Mouse (Mus musculus) olfactory bulb, adult 2 months (tissue): Measurements from ENCODE around the gene Mthfd2. TPM values are rescaled to one million over a fixed set of nuclear protein-coding genes. Genes with fewer than 3 reads are reported as not detected.
A peak's percentile ranks its signal among the peaks of the same experiment; 100 is the strongest.

ENCODE experiments used
- H3K27ac ChIP-seq: fragments of 200-500 bp; 2 replicates; pipeline ENCODE4 v1.5.1; 2012; ENCODE audit warnings: low read depth, low read length; ENCODE audit not compliant: insufficient read depth
- H3K4me1 ChIP-seq: fragments of 200-500 bp; 2 replicates; pipeline ENCODE4 v1.6.1; 2012; ENCODE audit warnings: low read length; ENCODE audit not compliant: control insufficient read depth, insufficient read depth
- H3K4me3 ChIP-seq: fragments of 200-500 bp; 2 replicates; pipeline ENCODE4 v1.5.1; 2012; ENCODE audit warnings: mild to moderate bottlenecking, low read depth, low read length, moderate library complexity; ENCODE audit not compliant: insufficient read depth
- CTCF ChIP-seq: fragments of 200-500 bp; IDR thresholded peaks from 2 replicates; pipeline ENCODE4 v1.5.1; 2012; ENCODE audit warnings: low read depth, mild to moderate bottlenecking, low read length, moderate library complexity; ENCODE audit not compliant: insufficient read depth
- POLR2A ChIP-seq: fragments of 200-500 bp; IDR thresholded peaks from 2 replicates; pipeline ENCODE4 v1.6.1; 2012; ENCODE audit warnings: mild to moderate bottlenecking, low read depth, low read length, moderate library complexity; ENCODE audit not compliant: insufficient read depth
- WGBS: fragments of 180-500 bp; shearing (Covaris S2); methylation state at CpG from one replicate; pipeline ENCODE4 v1.1.7; 2018; 5-methylcytosine and 5-hydroxymethylcytosine counted together
- polyA plus RNA-seq: library from polyadenylated mRNA; stranded (reverse); fragments of >200 nt; gene quantifications from 2 replicates; pipeline ENCODE4 v1.2.4, GENCODE M21; 2012; ENCODE audit warnings: low replicate concordance; ENCODE audit not compliant: missing spikeins, insufficient read depth, insufficient read length

The Mthfd2 gene
- polyA plus RNA-seq, 1 experiment, result not detected

DNA sequence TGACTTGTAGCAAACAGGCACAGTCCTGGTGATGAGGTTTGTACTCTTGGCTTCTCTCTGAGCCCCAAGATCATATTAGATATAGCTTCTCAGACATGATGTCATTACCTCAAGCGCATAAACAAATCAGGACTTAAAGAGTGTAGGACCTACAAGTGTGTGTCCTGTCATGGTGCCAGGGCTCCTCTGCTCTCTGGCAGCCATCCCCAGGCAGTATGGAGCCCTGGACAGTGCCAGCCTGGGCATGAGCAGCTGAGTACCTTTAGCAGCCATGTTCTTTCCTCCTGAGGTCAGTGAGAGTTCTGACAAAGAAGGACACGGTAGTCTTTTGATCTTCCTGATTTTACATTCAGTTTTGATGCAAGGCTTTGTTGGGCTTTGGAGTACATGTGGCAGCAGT is 17.2 kb upstream of the Mthfd2 start:
- Histone ChIP-seq H3K4me1 (no peaks in the 10 kb centered on the region), H3K27ac (no peak overlapping the region), H3K4me3 (no peak overlapping the region)
- TF ChIP-seq POLR2A (no peak), CTCF (no peak)
- 79% methylated on average over 2 of the region's 2 CpGs for WGBS

DNA sequence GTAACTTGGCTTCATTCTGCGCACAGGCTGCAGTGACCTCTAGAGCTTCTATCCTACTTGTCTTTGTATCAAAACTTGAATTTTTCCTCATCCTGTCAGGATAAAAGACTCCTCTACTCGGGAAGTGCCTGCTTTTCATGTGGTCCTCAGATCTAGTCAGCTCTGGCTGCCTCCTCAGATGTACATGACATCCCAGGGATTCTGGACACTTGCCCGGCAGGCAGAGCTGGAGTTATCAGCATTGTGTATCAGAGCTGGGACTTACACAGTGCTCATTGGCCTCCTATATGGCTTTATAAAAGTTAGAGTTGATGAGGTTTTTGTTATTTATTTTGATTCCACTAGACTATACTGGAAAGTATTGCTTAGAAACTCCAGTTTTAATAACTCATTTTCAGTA is 15.7 kb upstream of the Mthfd2 start:
- TF ChIP-seq POLR2A (no peak), CTCF (no peak)
- Histone ChIP-seq H3K4me3 (no peak overlapping the region), H3K4me1 (no peaks in the 10 kb centered on the region), H3K27ac (no peak overlapping the region)
- WGBS, result 65% methylated on average over 3 of the region's 3 CpGs

DNA sequence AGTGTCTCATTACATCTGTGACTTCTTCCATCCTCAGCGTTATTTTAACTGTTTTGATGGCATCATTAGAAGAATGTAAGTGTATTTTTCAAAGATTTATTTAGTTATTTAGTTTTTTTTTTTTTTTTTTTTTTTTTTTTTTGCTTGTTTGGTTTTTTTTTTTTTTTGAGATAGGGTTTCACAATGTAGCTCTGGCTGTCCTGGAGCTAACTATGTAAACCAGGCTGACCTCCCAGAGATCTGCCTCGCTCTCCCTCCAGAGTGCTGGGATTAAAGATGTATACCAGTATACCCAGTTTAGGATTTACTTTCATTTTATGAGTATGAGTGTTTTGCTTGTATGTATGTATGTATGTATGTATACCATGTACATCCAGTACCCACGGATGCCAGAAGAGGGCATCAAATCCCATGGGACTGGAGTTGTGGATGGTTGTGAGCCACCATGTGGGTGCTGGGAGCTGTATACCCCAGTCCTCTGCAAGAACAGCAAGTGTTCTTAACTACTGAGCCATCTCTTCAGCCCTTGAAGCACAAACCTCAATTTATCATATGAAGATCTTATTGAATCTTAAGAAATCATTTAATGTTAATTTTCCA is 2.0 kb upstream of the Mthfd2 start:
- TF ChIP-seq POLR2A (no peak), CTCF (no peak)

DNA sequence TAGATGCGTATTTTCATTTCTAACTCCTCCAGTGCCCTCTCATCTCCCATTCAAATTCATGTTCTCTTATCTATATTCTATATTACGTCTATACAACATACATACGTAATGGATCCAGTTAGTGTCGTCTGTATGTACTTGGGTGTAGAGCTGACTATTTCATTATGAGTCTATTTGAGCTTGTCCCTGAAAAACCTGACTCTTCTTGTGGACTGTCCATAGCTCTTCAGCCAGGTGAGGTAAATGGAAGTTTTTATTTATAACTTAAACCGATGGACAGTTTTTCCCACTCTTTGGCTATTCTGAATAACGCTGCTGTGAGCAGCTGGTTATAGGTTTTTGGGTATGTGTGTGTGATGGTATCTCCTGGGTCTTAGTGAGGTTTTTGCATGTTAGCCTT is 1.1 kb upstream of the Mthfd2 start:
- no peak overlapping the region for H3K4me3 ChIP-seq
- no peak for TF ChIP-seq CTCF
- WGBS, result 51% methylated on average over 6 of the region's 6 CpGs
- no peaks in the 10 kb centered on the region for H3K4me1 ChIP-seq
- no peak overlapping the region for H3K27ac ChIP-seq

More for the DNA sequence above, 2.0 kb upstream of the Mthfd2 start:
- WGBS, result 90% methylated on average over 3 of the region's 3 CpGs
- Histone ChIP-seq H3K4me1 (no peaks in the 10 kb centered on the region), H3K4me3 (no peak overlapping the region), H3K27ac (no peak overlapping the region)

DNA sequence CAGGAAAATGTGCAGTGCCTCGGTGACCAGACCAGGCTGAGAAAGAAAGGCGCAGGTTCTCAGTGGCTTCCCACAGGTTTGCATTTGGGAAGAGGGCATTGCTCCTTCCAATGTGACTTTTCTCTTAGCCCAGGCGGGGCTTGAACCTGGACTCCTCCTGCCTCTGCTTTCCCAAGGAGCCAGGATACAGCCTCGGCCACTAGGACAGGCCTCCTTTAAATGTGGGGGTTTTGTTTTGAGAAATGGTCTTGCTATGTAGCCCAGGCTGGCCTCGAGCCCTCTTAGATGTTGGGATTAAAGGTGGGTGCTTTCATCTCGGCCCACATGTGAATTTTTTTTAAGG is 657 bp upstream of the Mthfd2 start:
- whole genome bisulfite sequencing, result 4% methylated on average over 6 of the region's 6 CpGs
- no peak overlapping the region for H3K27ac ChIP-seq
- TF ChIP-seq POLR2A (no peak), CTCF (no peak)
- H3K4me1 ChIP-seq, result no peaks in the 10 kb centered on the region
- H3K4me3 ChIP-seq, result peak overlapping the region; percentile 83

DNA sequence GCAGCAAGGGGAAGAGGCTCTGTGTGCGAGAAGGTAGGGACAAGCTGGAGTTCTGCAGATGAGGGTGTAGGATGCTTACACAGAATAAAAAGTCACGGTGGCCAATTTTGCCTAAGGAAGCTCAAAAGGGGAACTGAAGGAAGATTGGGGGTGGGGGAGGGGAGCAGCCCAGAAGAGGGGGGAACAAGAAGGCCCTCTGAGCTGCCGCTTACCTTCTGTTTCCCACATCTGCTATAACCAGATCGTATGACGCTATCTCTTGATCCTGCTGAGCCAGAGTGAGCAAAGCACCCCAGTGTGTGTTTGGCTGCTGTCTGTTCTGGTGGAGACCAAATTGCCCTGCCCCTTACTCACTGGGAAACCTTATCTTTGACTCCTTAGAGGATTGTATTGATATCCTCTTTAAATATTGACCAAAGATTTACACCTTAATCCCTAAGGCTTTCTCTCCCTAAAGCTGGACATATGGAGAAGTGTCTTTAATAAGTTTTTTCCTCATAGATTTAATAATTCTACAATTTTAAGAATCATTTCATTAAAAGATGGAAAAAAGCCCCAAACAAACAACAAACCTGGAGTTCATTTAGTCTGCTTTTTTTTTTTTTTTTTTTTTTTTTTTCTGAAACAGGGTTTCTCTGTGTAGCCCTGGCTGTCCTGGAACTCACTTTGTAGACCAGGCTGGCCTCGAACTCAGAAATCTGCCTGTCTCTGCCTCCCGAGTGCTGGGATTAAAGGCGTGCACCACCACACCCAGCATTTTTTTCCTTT is 1.9 kb downstream of the Mthfd2 start:
- TF ChIP-seq CTCF, result no peak
- TF ChIP-seq POLR2A, result no peak

DNA sequence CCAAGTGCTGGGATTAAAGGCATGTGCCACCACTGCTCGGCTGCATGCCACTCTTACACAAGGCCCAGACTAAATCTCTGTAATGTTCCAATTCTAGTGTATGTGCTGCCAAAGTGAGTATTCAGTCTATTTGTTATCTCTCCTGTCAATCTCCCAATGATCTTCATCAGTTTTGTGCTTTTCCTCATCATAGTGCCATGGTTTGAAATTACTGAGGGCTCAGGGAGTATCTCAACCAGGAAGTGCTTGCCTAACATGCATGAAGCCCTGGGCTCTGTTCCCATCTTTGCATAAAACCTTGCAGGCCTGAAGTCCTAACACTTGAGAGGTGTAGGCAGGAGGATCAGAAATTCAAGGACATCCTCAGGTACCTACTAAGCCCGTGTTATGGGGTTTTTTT is 2.9 kb downstream of the Mthfd2 start:
- 61% methylated on average over 2 of the region's 2 CpGs for WGBS
- no peaks in the 10 kb centered on the region for H3K4me1 ChIP-seq
- no peak overlapping the region for H3K4me3 ChIP-seq
- TF ChIP-seq POLR2A, result no peak
- TF ChIP-seq CTCF, result no peak
- H3K27ac ChIP-seq, result no peak overlapping the region

More for the DNA sequence above, 1.9 kb downstream of the Mthfd2 start:
- Histone ChIP-seq H3K4me1 (no peaks in the 10 kb centered on the region), H3K27ac (no peak overlapping the region), H3K4me3 (no peak overlapping the region)
- WGBS, result 88% methylated on average over 8 of the region's 8 CpGs

DNA sequence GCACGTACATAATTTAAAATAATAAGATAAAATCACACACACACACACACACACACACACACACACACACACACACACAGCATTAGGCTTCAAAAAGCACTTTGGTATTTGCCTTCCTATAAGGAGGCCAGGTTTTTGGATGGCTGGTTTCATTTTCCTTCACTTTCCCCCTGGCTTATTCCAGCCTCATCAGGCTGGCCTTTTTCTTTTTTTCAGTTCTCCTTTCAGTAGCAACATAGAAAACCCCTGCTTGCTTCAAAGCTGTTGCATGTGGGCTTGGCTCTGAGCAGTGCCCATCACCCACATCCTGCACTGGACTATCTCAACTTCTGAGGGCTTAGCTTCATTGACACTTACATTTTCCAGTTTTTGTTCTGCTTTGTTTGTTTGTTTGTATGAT is 3.8 kb downstream of the Mthfd2 start:
- Histone ChIP-seq H3K4me1 (peaks cover under 1% of the 10 kb centered on the region), H3K27ac (no peak overlapping the region), H3K4me3 (no peak overlapping the region)
- TF ChIP-seq CTCF (no peak), POLR2A (no peak)
- WGBS, result 35% methylated on average over 1 of the region's 1 CpGs

DNA sequence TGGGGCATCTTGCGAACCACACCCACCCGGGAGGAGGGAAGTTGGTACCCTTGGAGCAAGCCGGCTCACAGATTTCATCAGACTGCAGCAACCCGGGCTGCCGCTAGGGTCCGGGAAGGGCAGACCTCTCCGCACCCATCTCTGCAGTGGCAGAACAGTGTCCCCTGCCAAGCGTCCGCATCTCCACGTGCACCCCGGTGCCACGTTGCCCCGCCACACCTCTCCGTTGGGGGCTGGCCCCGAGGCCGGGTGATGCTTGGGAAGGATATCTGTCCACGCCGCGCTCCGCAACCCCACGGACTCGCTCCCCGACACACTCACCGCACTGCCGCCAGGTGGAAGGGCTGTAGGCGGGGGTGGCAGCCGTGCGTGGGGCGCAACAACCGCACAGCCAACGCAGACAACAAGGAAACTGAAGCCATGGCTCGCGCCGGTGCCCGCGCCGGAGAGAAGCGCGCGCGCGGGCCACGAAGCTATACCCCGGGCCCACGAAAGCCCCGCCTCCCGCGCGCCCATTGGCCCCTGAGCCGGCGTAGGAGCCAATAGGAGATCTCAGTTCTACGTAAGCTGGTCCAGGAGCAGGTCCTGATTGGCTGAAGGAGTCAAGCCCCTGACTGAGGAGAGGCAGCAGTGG is 8.5 kb downstream of the Mthfd2 start:
- WGBS, result under 1% methylated on average over 52 of the region's 52 CpGs
- peak; percentile 93 for TF ChIP-seq CTCF
- peak; percentile 46; the same call in 1 of the 2 replicates for TF ChIP-seq POLR2A
- peak overlapping the region; percentile 83 for H3K4me3 ChIP-seq
- H3K27ac ChIP-seq, result peak overlapping the region; percentile 35; the same call in 1 of the 2 replicates
- H3K4me1 ChIP-seq, result peaks cover 6% of the 10 kb centered on the region
